Mouse (Mus musculus): ENCODE results near the gene Gpt2. TPM values are rescaled to one million over a fixed set of nuclear protein-coding genes. Genes with fewer than 3 reads are reported as not detected.

Gene Gpt2
- total and polyA plus RNA-seq, 3 experiments, result 29.7 to 50.0 (median 37.8) TPM

DNA sequence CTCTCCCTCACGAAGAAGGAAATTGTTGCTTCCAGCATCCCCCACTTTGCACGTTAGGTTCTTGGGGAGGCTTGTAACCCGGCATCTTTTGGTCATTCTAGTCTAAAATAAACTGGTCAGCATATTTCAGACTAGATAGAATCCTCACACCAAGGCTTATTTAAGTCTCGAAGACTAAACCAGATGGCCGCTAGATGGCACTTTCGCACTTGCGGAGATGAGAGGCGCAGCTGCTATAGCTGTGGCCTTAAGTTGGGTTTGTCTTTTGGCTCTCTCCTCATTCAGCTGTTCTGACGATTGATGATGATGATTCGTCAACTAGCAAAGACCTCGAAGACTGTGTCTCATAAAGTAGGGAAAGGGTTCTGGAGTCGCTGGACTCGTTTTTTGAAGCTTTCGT lies 35.8 kb upstream of the Gpt2 start (continued):
- TF ChIP-seq ZC3H11A (IDR thresholded peaks at IDR 0.05; ENCODE audit: low read depth, low read length) (0 out of 2 replicates have a peak, but pooled peaks have one; percentile 32), USF2 (conservative IDR thresholded peaks at IDR 0.05; ENCODE audit: low read depth, low read length) (no peak), MEF2A (IDR thresholded peaks at IDR 0.05; ENCODE audit: borderline replicate concordance, low read depth, low read length) (no peak), E2F4 (IDR thresholded peaks at IDR 0.05; ENCODE audit: insufficient replicate concordance, low read depth, low read length) (no peak), EP300 (IDR thresholded peaks at IDR 0.05; ENCODE audit: low read length) (no peak), MAZ (IDR thresholded peaks at IDR 0.05; ENCODE audit: low read depth, low read length) (no peak)

DNA sequence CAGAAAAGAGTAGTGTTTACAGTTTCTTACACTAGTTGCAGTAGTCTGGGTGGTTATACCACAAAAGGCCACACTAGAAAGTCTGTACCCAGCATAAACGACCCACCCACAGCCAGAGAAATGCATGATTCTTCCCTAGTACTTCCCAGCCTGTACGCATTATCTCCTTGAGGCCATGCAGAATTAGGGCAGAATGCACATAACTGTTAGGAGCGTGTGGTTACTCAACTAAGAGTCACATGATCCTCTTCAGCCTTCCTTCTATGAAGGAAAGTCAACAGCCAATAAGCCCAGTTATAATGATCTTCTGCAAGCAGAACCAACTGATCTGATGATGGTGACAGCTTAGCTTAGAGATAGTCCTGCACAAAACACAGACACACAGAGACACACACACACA lies 32.8 kb upstream of the Gpt2 start:
- in situ Hi-C loops (cut with MboI; ENCODE audit: low pct_ligation_motif_present, low pct_unique_long_range_greater_than_20kb, low sequenced_read_pairs), result loop anchor here (25.0 kb wide), 1 partner anchor 203 kb away; no protein-coding TSS in a partner anchor
- H3K9ac ChIP-seq (ENCODE audit: insufficient read depth, low read depth), result no peak overlapping the region
- H3K4me3 ChIP-seq (replicated peaks in 1 of 3; ENCODE audit: low read depth in 2 of 3, low read length in 2 of 3, poor library complexity in 1 of 3), result no peak overlapping the region
- no peak overlapping the region for H3K27ac ChIP-seq (ENCODE audit: insufficient read depth, low read depth)
- TF ChIP-seq KAT2A (IDR thresholded peaks at IDR 0.05; ENCODE audit: insufficient replicate concordance, low read length) (no peak), MXI1 (IDR thresholded peaks at IDR 0.05; ENCODE audit: low read depth, low read length) (no peak), ELF1 (IDR thresholded peaks at IDR 0.05; ENCODE audit: low read depth, low read length) (no peak), HCFC1 (IDR thresholded peaks at IDR 0.05; ENCODE audit: low read depth, low read length) (no peak), PAX5 (IDR thresholded peaks at IDR 0.05; ENCODE audit: low read length) (no peak)
- H3K4me1 ChIP-seq (ENCODE audit: control insufficient read depth in 1 of 2, insufficient read depth in 2 of 2), result peaks cover 0 to 10% of the 10 kb centered on the region in 2 experiments; a peak in 2 of 4 replicates
- no peaks in the 10 kb centered on the region for H3K36me3 ChIP-seq (replicated peaks in 1 of 2; ENCODE audit: control insufficient read depth in 1 of 2, insufficient read depth in 1 of 2, low read length in 1 of 2)
- no peak overlapping the region for H3K4me2 ChIP-seq (ENCODE audit: insufficient read depth, low read depth, poor library complexity, severe bottlenecking)
- dilution Hi-C loops (cut with MboI; ENCODE audit: extremely low pct_ligation_motif_present, extremely low pct_unique_long_range_greater_than_20kb, low sequenced_read_pairs), result no loop called here
- no peaks in the 10 kb centered on the region for H3K27me3 ChIP-seq (replicated peaks)
- no peaks in the 10 kb centered on the region for H3K79me2 ChIP-seq (replicated peaks; ENCODE audit: control insufficient read depth, extremely low read depth, insufficient read depth, poor library complexity, severe bottlenecking)
- DNase-seq (ENCODE audit: extremely low read depth), result no peak
- H3K9me3 ChIP-seq (replicated peaks; ENCODE audit: low read length), result no peaks in the 10 kb centered on the region

DNA sequence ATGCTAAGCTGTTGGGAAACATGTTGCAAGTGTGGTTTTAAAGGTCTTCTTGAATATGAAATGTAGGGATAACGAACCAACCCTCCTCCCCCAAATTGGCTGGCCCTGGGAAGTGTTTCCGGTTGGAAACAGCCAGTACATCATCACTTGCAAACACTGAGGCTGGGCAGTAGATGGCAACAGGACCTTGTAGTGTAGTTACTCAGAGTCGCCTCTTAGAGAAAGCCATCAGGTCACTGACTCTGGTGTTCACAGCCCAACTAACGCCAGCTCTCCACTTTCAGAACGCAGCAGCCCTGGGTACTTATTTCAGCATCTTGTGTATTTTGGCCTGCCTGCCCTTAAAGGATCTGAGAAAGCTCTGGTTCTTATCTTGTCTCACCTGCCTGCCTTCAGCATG lies 31.6 kb upstream of the Gpt2 start:
- no peaks in the 10 kb centered on the region for H3K36me3 ChIP-seq (replicated peaks in 1 of 2; ENCODE audit: control insufficient read depth in 1 of 2, insufficient read depth in 1 of 2, low read length in 1 of 2)
- no peak overlapping the region for H3K4me3 ChIP-seq (replicated peaks in 1 of 3; ENCODE audit: low read depth in 2 of 3, low read length in 2 of 3, poor library complexity in 1 of 3)
- peaks cover 0 to 10% of the 10 kb centered on the region in 2 experiments; a peak in 2 of 4 replicates for H3K4me1 ChIP-seq (ENCODE audit: control insufficient read depth in 1 of 2, insufficient read depth in 2 of 2)
- in situ Hi-C loops (cut with MboI; ENCODE audit: low pct_ligation_motif_present, low pct_unique_long_range_greater_than_20kb, low sequenced_read_pairs) (loop anchor here (25.0 kb wide), 1 partner anchor 201 kb away; no protein-coding TSS in a partner anchor), dilution Hi-C loops (cut with MboI; ENCODE audit: extremely low pct_ligation_motif_present, extremely low pct_unique_long_range_greater_than_20kb, low sequenced_read_pairs) (no loop called here)
- H3K27ac ChIP-seq (ENCODE audit: insufficient read depth, low read depth), result no peak overlapping the region
- no peak overlapping the region for H3K9ac ChIP-seq (ENCODE audit: insufficient read depth, low read depth)
- TF ChIP-seq HCFC1 (IDR thresholded peaks at IDR 0.05; ENCODE audit: low read depth, low read length) (no peak), ZC3H11A (IDR thresholded peaks at IDR 0.05; ENCODE audit: low read depth, low read length) (no peak), CTCF (conservative IDR thresholded peaks at IDR 0.05 in 1 of 2, IDR thresholded peaks at IDR 0.05 in 1 of 2; ENCODE audit: low read depth in 2 of 2, low read length in 2 of 2) (peak in 1 of 2 experiments; percentile 49; a peak in 2 of 4 replicates), RAD21 (IDR thresholded peaks at IDR 0.05; ENCODE audit: low read depth, low read length) (peak; percentile 44), ETS1 (conservative IDR thresholded peaks at IDR 0.05; ENCODE audit: low read depth, low read length) (no peak)
- DNase-seq (ENCODE audit: extremely low read depth), result no peak
- H3K27me3 ChIP-seq (replicated peaks), result no peaks in the 10 kb centered on the region
- H3K4me2 ChIP-seq (ENCODE audit: insufficient read depth, low read depth, poor library complexity, severe bottlenecking), result no peak overlapping the region
- H3K79me2 ChIP-seq (replicated peaks; ENCODE audit: control insufficient read depth, extremely low read depth, insufficient read depth, poor library complexity, severe bottlenecking), result no peaks in the 10 kb centered on the region
- H3K9me3 ChIP-seq (replicated peaks; ENCODE audit: low read length), result no peaks in the 10 kb centered on the region

Measured in CH12.LX (cell line).